Mouse (Mus musculus): ENCODE measurements around the gene Myrf. TPM values are rescaled to one million over a fixed set of nuclear protein-coding genes. Genes with fewer than 3 reads are reported as not detected.

The Myrf gene
- 4.1 TPM for polyA plus RNA-seq (2014; fragmentation: Illumina TruSeq; extraction: RNeasy Lipid Tissue Mini Kit (QIAGEN cat#74804); ENCODE audit: low read depth, low replicate concordance)

DNA sequence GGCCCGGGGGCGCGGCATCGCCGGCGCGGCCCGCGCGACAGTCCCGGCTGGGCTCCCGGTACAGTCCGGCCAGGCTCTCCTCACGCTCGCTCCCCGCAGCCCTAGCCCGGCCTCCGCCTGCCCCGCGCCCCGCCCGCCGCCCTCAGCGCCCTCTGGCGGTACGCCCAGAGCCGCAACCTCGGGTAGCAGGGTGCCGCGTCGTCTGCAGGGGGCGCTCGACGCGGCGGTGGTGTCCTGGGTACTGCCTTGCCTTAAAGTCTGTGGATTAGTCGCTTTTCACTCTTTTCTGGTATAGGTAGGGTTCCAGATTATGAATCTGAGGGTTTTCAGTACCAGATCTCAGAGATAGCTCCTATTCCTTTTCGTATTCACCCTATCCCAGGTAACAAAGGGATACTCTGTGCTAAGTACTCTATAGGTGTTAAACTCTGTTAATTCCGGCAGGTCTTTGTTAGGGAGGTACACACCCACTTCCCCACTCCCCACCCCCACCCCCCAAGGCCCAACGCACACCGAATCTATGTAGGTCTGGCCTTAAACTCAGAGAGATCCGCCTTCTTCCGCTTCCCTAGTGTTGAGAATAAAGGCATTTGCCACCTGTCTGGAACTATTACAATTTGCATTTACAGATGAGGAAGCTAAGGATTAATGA, at the start of gene Myrf:
Gene Myrf (minus strand): TSS at position 95 of the 652 bp plus-strand sequence.

GRCm38 (mm10) chr19:10203848-10204615, 36.5 kb downstream of the Myrf start, which contains the start of the genes Tmem258 and Fen1:
Tmem258 (plus strand) TSS chr19:10204014.
Fen1 (minus strand) TSS chr19:10204169.

GRCm38 (mm10) chr19:10182670-10183298, 57.8 kb downstream of the Myrf start, which contains the start of gene Fads1:
Fads1 (plus strand) TSS chr19:10182888.

Other genes starting within 250 kb of the Myrf start
- gene Best1, start 239.1 kb downstream of the Myrf start, polyA plus RNA-seq (2014; fragmentation: Illumina TruSeq; extraction: RNeasy Lipid Tissue Mini Kit (QIAGEN cat#74804); ENCODE audit: low read depth, low replicate concordance): 0.21 TPM
- 11.2 TPM for gene Rab3il1, start 239.1 kb downstream of the Myrf start, polyA plus RNA-seq (2014; fragmentation: Illumina TruSeq; extraction: RNeasy Lipid Tissue Mini Kit (QIAGEN cat#74804); ENCODE audit: low read depth, low replicate concordance)
- 44.0 TPM for gene Fads3, start 199.2 kb downstream of the Myrf start, polyA plus RNA-seq (2014; fragmentation: Illumina TruSeq; extraction: RNeasy Lipid Tissue Mini Kit (QIAGEN cat#74804); ENCODE audit: low read depth, low replicate concordance)
- gene Fads2, start 139.0 kb downstream of the Myrf start, polyA plus RNA-seq (2014; fragmentation: Illumina TruSeq; extraction: RNeasy Lipid Tissue Mini Kit (QIAGEN cat#74804); ENCODE audit: low read depth, low replicate concordance): 9.2 TPM
- gene Fads1, start 57.9 kb downstream of the Myrf start, polyA plus RNA-seq (2014; fragmentation: Illumina TruSeq; extraction: RNeasy Lipid Tissue Mini Kit (QIAGEN cat#74804); ENCODE audit: low read depth, low replicate concordance): 18.3 TPM
- 163 TPM for gene Tmem258, start 36.7 kb downstream of the Myrf start, polyA plus RNA-seq (2014; fragmentation: Illumina TruSeq; extraction: RNeasy Lipid Tissue Mini Kit (QIAGEN cat#74804); ENCODE audit: low read depth, low replicate concordance)
- 3.8 TPM for gene Fen1, start 36.6 kb downstream of the Myrf start, polyA plus RNA-seq (2014; fragmentation: Illumina TruSeq; extraction: RNeasy Lipid Tissue Mini Kit (QIAGEN cat#74804); ENCODE audit: low read depth, low replicate concordance)
- 2.4 TPM for gene Dagla, start 64.1 kb upstream of the Myrf start, polyA plus RNA-seq (2014; fragmentation: Illumina TruSeq; extraction: RNeasy Lipid Tissue Mini Kit (QIAGEN cat#74804); ENCODE audit: low read depth, low replicate concordance)
- gene Syt7, start 148.3 kb upstream of the Myrf start, polyA plus RNA-seq (2014; fragmentation: Illumina TruSeq; extraction: RNeasy Lipid Tissue Mini Kit (QIAGEN cat#74804); ENCODE audit: low read depth, low replicate concordance): 22.8 TPM
- 0.34 TPM for gene Lrrc10b, start 216.7 kb upstream of the Myrf start, polyA plus RNA-seq (2014; fragmentation: Illumina TruSeq; extraction: RNeasy Lipid Tissue Mini Kit (QIAGEN cat#74804); ENCODE audit: low read depth, low replicate concordance)
- not detected for gene Ppp1r32, start 242.2 kb upstream of the Myrf start, polyA plus RNA-seq (2014; fragmentation: Illumina TruSeq; extraction: RNeasy Lipid Tissue Mini Kit (QIAGEN cat#74804); ENCODE audit: low read depth, low replicate concordance)